Mouse (Mus musculus): Measurements from ENCODE around the gene Nmnat3. TPM values are rescaled to one million over a fixed set of nuclear protein-coding genes. Genes with fewer than 3 reads are reported as not detected.
A peak's percentile ranks its signal among the peaks of the same experiment; 100 is the strongest.

Gene Nmnat3
- total and polyA plus RNA-seq, 2 experiments = 9.2 to 11.1 TPM

- TF ChIP-seq POLR2A (IDR thresholded peaks at IDR 0.05; ENCODE audit: extremely low read depth, insufficient read depth, low read length) (no peak), CTCF (IDR thresholded peaks at IDR 0.05; ENCODE audit: low read depth, low read length) (no peak)
- no peaks in the 10 kb centered on the region for H3K36me3 ChIP-seq (ENCODE audit: control insufficient read depth, insufficient read depth, low read length)
- no peak overlapping the region for H3K27ac ChIP-seq (replicated peaks; ENCODE audit: insufficient read depth, low read depth, low read length)
- DNase-seq (ENCODE audit: extremely low read depth, low read depth, low spot score) = peak; percentile 69
- H3K4me3 ChIP-seq (ENCODE audit: insufficient read depth, low read depth, low read length) = no peak overlapping the region
- no peaks in the 10 kb centered on the region for H3K79me2 ChIP-seq (ENCODE audit: control insufficient read depth, insufficient read depth, low read length)
- no peaks in the 10 kb centered on the region for H3K27me3 ChIP-seq (ENCODE audit: control insufficient read depth, insufficient read depth, low read length)
- 20% methylated on average over 1 of the region's 1 CpGs for WGBS
- no peak overlapping the region for H3K9ac ChIP-seq (ENCODE audit: low read depth, low read length)
- H3K4me1 ChIP-seq (ENCODE audit: control insufficient read depth, insufficient read depth, low read length) = peaks cover 4% of the 10 kb centered on the region; the same call in 1 of the 2 replicates
Observed at GRCm38 (mm10) chr9:98261461-98262011, 25.7 kb upstream of the Nmnat3 start.

DNA sequence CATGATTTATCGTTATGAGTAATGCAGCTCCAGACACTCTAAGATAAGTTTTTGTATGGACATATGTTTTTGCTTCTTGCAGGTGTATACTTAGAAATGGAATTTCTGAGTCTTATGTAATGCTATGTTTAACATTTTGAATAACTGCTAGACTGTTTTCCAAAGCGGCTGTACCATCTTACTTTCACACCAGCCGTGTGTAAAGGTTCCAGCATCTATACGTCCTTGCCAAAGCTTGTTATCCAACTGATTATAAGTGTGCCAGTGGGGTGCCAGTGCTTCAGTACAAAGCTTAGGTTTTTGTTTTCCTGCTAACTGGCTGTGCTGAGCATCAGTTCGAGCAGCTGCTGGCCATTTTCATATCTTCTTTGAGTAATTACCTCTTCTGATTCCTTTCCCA lies 22.3 kb upstream of the Nmnat3 start:
- Histone ChIP-seq H3K27ac (replicated peaks; ENCODE audit: insufficient read depth, low read depth, low read length) (no peak overlapping the region), H3K36me3 (ENCODE audit: control insufficient read depth, insufficient read depth, low read length) (no peaks in the 10 kb centered on the region), H3K27me3 (ENCODE audit: control insufficient read depth, insufficient read depth, low read length) (no peaks in the 10 kb centered on the region), H3K4me1 (ENCODE audit: control insufficient read depth, insufficient read depth, low read length) (peaks cover 4% of the 10 kb centered on the region; the same call in 1 of the 2 replicates), H3K4me3 (ENCODE audit: insufficient read depth, low read depth, low read length) (no peak overlapping the region), H3K79me2 (ENCODE audit: control insufficient read depth, insufficient read depth, low read length) (no peaks in the 10 kb centered on the region), H3K9ac (ENCODE audit: low read depth, low read length) (no peak overlapping the region)
- 81% methylated on average over 5 of the region's 5 CpGs for WGBS
- TF ChIP-seq CTCF (IDR thresholded peaks at IDR 0.05; ENCODE audit: low read depth, low read length) (no peak), POLR2A (IDR thresholded peaks at IDR 0.05; ENCODE audit: extremely low read depth, insufficient read depth, low read length) (no peak)
- DNase-seq (ENCODE audit: extremely low read depth, low read depth, low spot score) = no peak

- TF ChIP-seq CTCF (IDR thresholded peaks at IDR 0.05; ENCODE audit: low read depth, low read length) (no peak), POLR2A (IDR thresholded peaks at IDR 0.05; ENCODE audit: extremely low read depth, insufficient read depth, low read length) (no peak)
- no peaks in the 10 kb centered on the region for H3K36me3 ChIP-seq (ENCODE audit: control insufficient read depth, insufficient read depth, low read length)
- H3K27ac ChIP-seq (replicated peaks; ENCODE audit: insufficient read depth, low read depth, low read length) = no peak overlapping the region
- no peak overlapping the region for H3K9ac ChIP-seq (ENCODE audit: low read depth, low read length)
- WGBS = 77% methylated on average over 5 of the region's 5 CpGs
- H3K79me2 ChIP-seq (ENCODE audit: control insufficient read depth, insufficient read depth, low read length) = no peaks in the 10 kb centered on the region
- H3K27me3 ChIP-seq (ENCODE audit: control insufficient read depth, insufficient read depth, low read length) = no peaks in the 10 kb centered on the region
- H3K4me1 ChIP-seq (ENCODE audit: control insufficient read depth, insufficient read depth, low read length) = no peaks in the 10 kb centered on the region
- no peak overlapping the region for H3K4me3 ChIP-seq (ENCODE audit: insufficient read depth, low read depth, low read length)
- no peak for DNase-seq (ENCODE audit: extremely low read depth, low read depth, low spot score)
Observed at GRCm38 (mm10) chr9:98272734-98273133, 14.5 kb upstream of the Nmnat3 start.

DNA sequence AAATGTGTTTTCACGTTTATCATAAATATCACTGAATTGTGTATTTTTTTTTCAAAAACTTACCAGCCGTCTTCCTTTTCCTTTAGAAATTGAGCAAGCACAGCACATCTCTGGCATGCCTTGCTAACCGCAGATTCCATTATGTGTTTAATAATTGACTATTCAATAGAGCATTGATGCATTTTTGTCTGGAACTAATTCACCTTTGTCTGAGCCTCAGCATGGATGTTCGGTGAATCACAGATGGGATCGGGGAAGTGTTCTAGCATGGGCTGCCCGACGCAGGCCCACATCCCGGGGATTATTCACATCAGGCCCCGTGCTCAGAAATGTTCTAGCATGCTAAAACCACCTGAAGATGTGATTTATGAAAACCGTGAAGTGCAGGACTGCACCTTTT lies 12.2 kb upstream of the Nmnat3 start:
- Histone ChIP-seq H3K9ac (ENCODE audit: low read depth, low read length) (no peak overlapping the region), H3K4me1 (ENCODE audit: control insufficient read depth, insufficient read depth, low read length) (no peaks in the 10 kb centered on the region), H3K27ac (replicated peaks; ENCODE audit: insufficient read depth, low read depth, low read length) (no peak overlapping the region), H3K27me3 (ENCODE audit: control insufficient read depth, insufficient read depth, low read length) (no peaks in the 10 kb centered on the region), H3K36me3 (ENCODE audit: control insufficient read depth, insufficient read depth, low read length) (no peaks in the 10 kb centered on the region), H3K79me2 (ENCODE audit: control insufficient read depth, insufficient read depth, low read length) (no peaks in the 10 kb centered on the region), H3K4me3 (ENCODE audit: insufficient read depth, low read depth, low read length) (no peak overlapping the region)
- TF ChIP-seq POLR2A (IDR thresholded peaks at IDR 0.05; ENCODE audit: extremely low read depth, insufficient read depth, low read length) (no peak), CTCF (IDR thresholded peaks at IDR 0.05; ENCODE audit: low read depth, low read length) (no peak)
- WGBS = 90% methylated on average over 10 of the region's 10 CpGs
- DNase-seq (ENCODE audit: extremely low read depth, low read depth, low spot score) = no peak

GRCm38 (mm10) chr9:98280162-98280561 lies 7.1 kb upstream of the Nmnat3 start:
- H3K27ac ChIP-seq (replicated peaks; ENCODE audit: insufficient read depth, low read depth, low read length) = peak overlapping the region; percentile 26
- H3K79me2 ChIP-seq (ENCODE audit: control insufficient read depth, insufficient read depth, low read length) = no peaks in the 10 kb centered on the region
- 18% methylated on average over 5 of the region's 5 CpGs for WGBS
- DNase-seq (ENCODE audit: extremely low read depth, low read depth, low spot score) = peak; percentile 95
- no peak for TF ChIP-seq POLR2A (IDR thresholded peaks at IDR 0.05; ENCODE audit: extremely low read depth, insufficient read depth, low read length)
- no peak for TF ChIP-seq CTCF (IDR thresholded peaks at IDR 0.05; ENCODE audit: low read depth, low read length)
- peaks cover 7% of the 10 kb centered on the region for H3K4me1 ChIP-seq (ENCODE audit: control insufficient read depth, insufficient read depth, low read length)
- no peaks in the 10 kb centered on the region for H3K36me3 ChIP-seq (ENCODE audit: control insufficient read depth, insufficient read depth, low read length)
- no peak overlapping the region for H3K9ac ChIP-seq (ENCODE audit: low read depth, low read length)
- H3K4me3 ChIP-seq (ENCODE audit: insufficient read depth, low read depth, low read length) = no peak overlapping the region
- no peaks in the 10 kb centered on the region for H3K27me3 ChIP-seq (ENCODE audit: control insufficient read depth, insufficient read depth, low read length)

DNA sequence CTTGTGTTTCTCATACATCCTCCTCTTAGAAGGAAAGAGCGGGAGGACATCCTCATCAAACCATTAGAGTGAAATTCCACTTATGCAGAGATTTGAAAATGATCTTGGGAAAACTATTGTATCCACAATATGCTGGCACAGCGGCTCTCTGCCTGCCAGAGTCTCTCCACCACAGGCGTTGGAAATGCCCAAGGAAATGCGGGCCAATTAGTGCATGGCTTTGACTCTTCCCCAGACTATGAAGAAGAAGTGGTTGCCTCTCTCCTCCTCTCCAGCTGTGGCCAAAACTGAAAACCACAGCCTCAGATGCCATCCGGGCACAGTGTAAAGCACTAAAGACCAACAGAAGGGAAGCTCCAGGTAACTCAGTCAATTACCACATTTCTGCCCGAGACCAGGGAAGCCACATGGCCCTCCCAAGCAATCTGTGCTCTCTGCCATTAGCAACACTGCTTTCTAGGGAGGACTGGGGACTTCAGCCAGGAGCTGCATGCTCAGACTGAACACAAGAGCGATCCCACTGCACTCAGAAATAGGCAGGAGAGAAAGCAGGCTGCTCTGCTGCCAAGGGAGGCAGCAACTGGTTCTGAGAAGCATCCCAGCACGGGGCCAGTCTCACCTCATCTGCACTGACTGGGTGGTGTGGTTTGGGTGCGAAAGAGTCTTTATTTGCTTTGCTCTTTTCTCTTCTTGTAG lies 1.5 kb upstream of the Nmnat3 start:
- H3K27me3 ChIP-seq (ENCODE audit: control insufficient read depth, insufficient read depth, low read length) = no peaks in the 10 kb centered on the region
- H3K27ac ChIP-seq (replicated peaks; ENCODE audit: insufficient read depth, low read depth, low read length) = no peak overlapping the region
- 86% methylated on average over 9 of the region's 9 CpGs for WGBS
- TF ChIP-seq POLR2A (IDR thresholded peaks at IDR 0.05; ENCODE audit: extremely low read depth, insufficient read depth, low read length) = no peak
- no peak for TF ChIP-seq CTCF (IDR thresholded peaks at IDR 0.05; ENCODE audit: low read depth, low read length)
- H3K9ac ChIP-seq (ENCODE audit: low read depth, low read length) = no peak overlapping the region
- no peaks in the 10 kb centered on the region for H3K36me3 ChIP-seq (ENCODE audit: control insufficient read depth, insufficient read depth, low read length)
- no peak overlapping the region for H3K4me3 ChIP-seq (ENCODE audit: insufficient read depth, low read depth, low read length)
- DNase-seq (ENCODE audit: extremely low read depth, low read depth, low spot score) = no peak
- H3K79me2 ChIP-seq (ENCODE audit: control insufficient read depth, insufficient read depth, low read length) = no peaks in the 10 kb centered on the region
- H3K4me1 ChIP-seq (ENCODE audit: control insufficient read depth, insufficient read depth, low read length) = peaks cover 1% of the 10 kb centered on the region; the same call in 1 of the 2 replicates

Measured in liver, adult 2 months (tissue).